Mouse (Mus musculus): ENCODE results near the gene Zbtb8os. TPM values are rescaled to one million over a fixed set of nuclear protein-coding genes. Genes with fewer than 3 reads are reported as not detected.
A peak's percentile ranks its signal among the peaks of the same experiment; 100 is the strongest.

Gene Zbtb8os
- polyA plus RNA-seq, 1 experiment from 2014 or later, result 21.3 TPM

- H3K4me1 ChIP-seq (ENCODE audit: control insufficient read depth, insufficient read depth, low read depth, low read length), result no peaks in the 10 kb centered on the region
- H3K9me3 ChIP-seq (ENCODE audit: control insufficient read depth, low read length), result no peaks in the 10 kb centered on the region
- H3K27me3 ChIP-seq (replicated peaks; ENCODE audit: control insufficient read depth, insufficient read depth, low read length), result no peaks in the 10 kb centered on the region
- no peak overlapping the region for H3K4me2 ChIP-seq (ENCODE audit: low read length)
- 94% methylated on average over 5 of the region's 5 CpGs for WGBS
- H3K36me3 ChIP-seq (ENCODE audit: control insufficient read depth, insufficient read depth, low read length), result peaks cover 32% of the 10 kb centered on the region
- no peak overlapping the region for H3K4me3 ChIP-seq (ENCODE audit: low read length)
- no peak overlapping the region for H3K9ac ChIP-seq (ENCODE audit: low read depth, low read length)
- H3K27ac ChIP-seq (ENCODE audit: low read depth, low read length), result no peak overlapping the region
- no peak for ATAC-seq
These were observed 13.5 kb upstream of the Zbtb8os start for GRCm38 (mm10) chr4:129322042-129322441.

DNA sequence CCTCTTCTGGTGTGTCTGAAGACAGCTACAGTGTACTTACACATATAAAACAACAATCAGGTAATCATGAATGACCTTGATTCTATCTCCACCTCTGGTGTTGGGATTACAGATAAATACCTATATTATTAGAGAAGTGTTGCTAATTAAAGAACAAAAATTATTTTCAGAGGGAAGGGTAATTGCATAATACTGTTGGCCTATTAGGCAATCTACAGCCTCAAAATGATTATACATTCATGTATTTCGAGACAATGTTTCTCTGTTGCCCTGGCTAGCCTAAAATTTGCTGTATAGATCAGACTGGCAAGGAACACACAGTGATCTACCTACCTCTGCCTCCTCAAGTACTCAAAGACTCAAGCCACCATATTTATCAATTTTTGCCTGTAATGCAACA lies 12.0 kb upstream of the Zbtb8os start:
- Histone ChIP-seq H3K4me1 (ENCODE audit: control insufficient read depth, insufficient read depth, low read depth, low read length) (no peaks in the 10 kb centered on the region), H3K4me3 (ENCODE audit: low read length) (no peak overlapping the region), H3K9me3 (ENCODE audit: control insufficient read depth, low read length) (no peaks in the 10 kb centered on the region), H3K27ac (ENCODE audit: low read depth, low read length) (no peak overlapping the region), H3K4me2 (ENCODE audit: low read length) (no peak overlapping the region), H3K27me3 (replicated peaks; ENCODE audit: control insufficient read depth, insufficient read depth, low read length) (no peaks in the 10 kb centered on the region), H3K9ac (ENCODE audit: low read depth, low read length) (no peak overlapping the region), H3K36me3 (ENCODE audit: control insufficient read depth, insufficient read depth, low read length) (peaks cover 30% of the 10 kb centered on the region)
- ATAC-seq, result no peak
- WGBS, result 96% methylated on average over 1 of the region's 1 CpGs

GRCm38 (mm10) chr4:129324756-129325155 lies 10.7 kb upstream of the Zbtb8os start:
- Histone ChIP-seq H3K27me3 (replicated peaks; ENCODE audit: control insufficient read depth, insufficient read depth, low read length) (no peaks in the 10 kb centered on the region), H3K4me3 (ENCODE audit: low read length) (no peak overlapping the region), H3K4me1 (ENCODE audit: control insufficient read depth, insufficient read depth, low read depth, low read length) (no peaks in the 10 kb centered on the region), H3K9me3 (ENCODE audit: control insufficient read depth, low read length) (no peaks in the 10 kb centered on the region), H3K36me3 (ENCODE audit: control insufficient read depth, insufficient read depth, low read length) (peaks cover 29% of the 10 kb centered on the region), H3K27ac (ENCODE audit: low read depth, low read length) (no peak overlapping the region), H3K4me2 (ENCODE audit: low read length) (no peak overlapping the region), H3K9ac (ENCODE audit: low read depth, low read length) (no peak overlapping the region)
- ATAC-seq, result no peak
- WGBS, result 88% methylated on average over 1 of the region's 1 CpGs

GRCm38 (mm10) chr4:129326191-129326590 lies 9.3 kb upstream of the Zbtb8os start:
- H3K27me3 ChIP-seq (replicated peaks; ENCODE audit: control insufficient read depth, insufficient read depth, low read length), result no peaks in the 10 kb centered on the region
- 84% methylated on average over 1 of the region's 1 CpGs for WGBS

GRCm38 (mm10) chr4:129332846-129333245 lies 2.6 kb upstream of the Zbtb8os start:
- H3K4me1 ChIP-seq (ENCODE audit: control insufficient read depth, insufficient read depth, low read depth, low read length), result peaks cover 22% of the 10 kb centered on the region
- peak overlapping the region; percentile 65 for H3K4me2 ChIP-seq (ENCODE audit: low read length)
- H3K9ac ChIP-seq (ENCODE audit: low read depth, low read length), result no peak overlapping the region
- no peak overlapping the region for H3K4me3 ChIP-seq (ENCODE audit: low read length)
- 21% methylated on average over 1 of the region's 1 CpGs for WGBS
- H3K36me3 ChIP-seq (ENCODE audit: control insufficient read depth, insufficient read depth, low read length), result peaks cover 10% of the 10 kb centered on the region
- H3K27me3 ChIP-seq (replicated peaks; ENCODE audit: control insufficient read depth, insufficient read depth, low read length), result no peaks in the 10 kb centered on the region
- no peaks in the 10 kb centered on the region for H3K9me3 ChIP-seq (ENCODE audit: control insufficient read depth, low read length)
- no peak for ATAC-seq
- no peak overlapping the region for H3K27ac ChIP-seq (ENCODE audit: low read depth, low read length)

More at GRCm38 (mm10) chr4:129326191-129326590, 9.3 kb upstream of the Zbtb8os start:
- Histone ChIP-seq H3K9ac (ENCODE audit: low read depth, low read length) (no peak overlapping the region), H3K9me3 (ENCODE audit: control insufficient read depth, low read length) (no peaks in the 10 kb centered on the region), H3K27ac (ENCODE audit: low read depth, low read length) (no peak overlapping the region), H3K4me2 (ENCODE audit: low read length) (no peak overlapping the region), H3K36me3 (ENCODE audit: control insufficient read depth, insufficient read depth, low read length) (peaks cover 18% of the 10 kb centered on the region), H3K4me1 (ENCODE audit: control insufficient read depth, insufficient read depth, low read depth, low read length) (peaks cover under 1% of the 10 kb centered on the region; the same call in 1 of the 2 replicates), H3K4me3 (ENCODE audit: low read length) (no peak overlapping the region)
- ATAC-seq, result no peak

GRCm38 (mm10) chr4:129334677-129335215 lies 749 bp upstream of the Zbtb8os start:
- Histone ChIP-seq H3K4me1 (ENCODE audit: control insufficient read depth, insufficient read depth, low read depth, low read length) (peaks cover 22% of the 10 kb centered on the region), H3K27ac (ENCODE audit: low read depth, low read length) (peak overlapping the region; percentile 98)
- ATAC-seq, result no peak; the same call in 1 of the 2 replicates

DNA sequence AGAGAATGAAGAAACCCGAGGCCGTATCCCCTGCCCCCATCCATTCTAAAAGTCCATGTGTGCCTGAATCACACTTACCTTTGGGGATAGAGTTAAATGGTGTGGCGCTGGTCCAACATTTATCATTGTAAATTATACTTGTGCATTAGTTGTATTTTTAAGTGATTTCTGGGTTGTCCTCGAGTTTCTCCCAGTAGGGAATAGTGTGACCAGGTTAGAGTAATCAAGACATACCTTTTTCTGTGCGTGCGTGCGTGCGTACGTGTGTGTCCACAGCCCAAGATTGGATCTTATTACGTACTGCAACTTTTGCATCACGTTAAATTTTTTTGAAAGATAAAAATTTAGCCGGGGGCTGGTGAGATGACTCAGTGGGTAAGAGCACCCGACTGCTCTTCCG lies 796 bp downstream of the Zbtb8os start:
- Histone ChIP-seq H3K27me3 (replicated peaks; ENCODE audit: control insufficient read depth, insufficient read depth, low read length) (no peaks in the 10 kb centered on the region), H3K9me3 (ENCODE audit: control insufficient read depth, low read length) (no peaks in the 10 kb centered on the region), H3K9ac (ENCODE audit: low read depth, low read length) (peak overlapping the region; percentile 75), H3K36me3 (ENCODE audit: control insufficient read depth, insufficient read depth, low read length) (0 out of 2 replicates have a peak, but pooled peaks cover 2% of the 10 kb centered on the region), H3K27ac (ENCODE audit: low read depth, low read length) (peak overlapping the region; percentile 99), H3K4me3 (ENCODE audit: low read length) (peak overlapping the region; percentile 85), H3K4me2 (ENCODE audit: low read length) (peak overlapping the region; percentile 86), H3K4me1 (ENCODE audit: control insufficient read depth, insufficient read depth, low read depth, low read length) (peaks cover 20% of the 10 kb centered on the region)
- no peak for ATAC-seq
- WGBS, result 51% methylated on average over 14 of the region's 14 CpGs

More at GRCm38 (mm10) chr4:129334677-129335215, 749 bp upstream of the Zbtb8os start:
- H3K9me3 ChIP-seq (ENCODE audit: control insufficient read depth, low read length), result no peaks in the 10 kb centered on the region
- H3K4me3 ChIP-seq (ENCODE audit: low read length), result peak overlapping the region; percentile 85
- peak overlapping the region; percentile 65 for H3K4me2 ChIP-seq (ENCODE audit: low read length)
- under 1% methylated on average over 61 of the region's 62 CpGs for WGBS
- no peaks in the 10 kb centered on the region for H3K27me3 ChIP-seq (replicated peaks; ENCODE audit: control insufficient read depth, insufficient read depth, low read length)
- peak overlapping the region; percentile 96 for H3K9ac ChIP-seq (ENCODE audit: low read depth, low read length)
- H3K36me3 ChIP-seq (ENCODE audit: control insufficient read depth, insufficient read depth, low read length), result 0 out of 2 replicates have a peak, but pooled peaks cover 3% of the 10 kb centered on the region

DNA sequence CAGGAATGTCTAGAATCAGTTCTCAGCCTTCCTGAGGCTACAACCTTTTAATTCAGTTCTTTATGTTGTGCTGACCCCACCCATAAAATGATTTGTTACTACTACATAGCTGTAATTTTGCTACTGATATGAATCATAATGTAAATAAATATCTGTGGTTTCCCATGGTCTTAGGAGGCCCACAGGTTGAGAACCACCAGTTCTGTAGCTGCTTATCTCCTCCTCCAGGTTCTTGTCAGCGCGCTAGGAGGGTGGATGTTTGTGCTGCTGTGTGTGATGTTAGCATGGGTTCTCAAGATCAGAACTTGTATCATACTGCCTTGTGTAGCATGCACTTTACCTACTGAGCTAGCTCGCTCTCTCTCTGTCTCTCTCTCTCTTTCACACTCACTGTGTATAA lies 4.2 kb downstream of the Zbtb8os start:
- no peak overlapping the region for H3K4me2 ChIP-seq (ENCODE audit: low read length)
- no peak for ATAC-seq
- WGBS, result 91% methylated on average over 3 of the region's 3 CpGs
- no peaks in the 10 kb centered on the region for H3K9me3 ChIP-seq (ENCODE audit: control insufficient read depth, low read length)
- H3K27ac ChIP-seq (ENCODE audit: low read depth, low read length), result no peak overlapping the region
- no peak overlapping the region for H3K9ac ChIP-seq (ENCODE audit: low read depth, low read length)
- H3K27me3 ChIP-seq (replicated peaks; ENCODE audit: control insufficient read depth, insufficient read depth, low read length), result no peaks in the 10 kb centered on the region
- H3K4me3 ChIP-seq (ENCODE audit: low read length), result no peak overlapping the region
- peaks cover 2% of the 10 kb centered on the region; the same call in 1 of the 2 replicates for H3K4me1 ChIP-seq (ENCODE audit: control insufficient read depth, insufficient read depth, low read depth, low read length)
- peaks cover 9% of the 10 kb centered on the region; the same call in 1 of the 2 replicates for H3K36me3 ChIP-seq (ENCODE audit: control insufficient read depth, insufficient read depth, low read length)

DNA sequence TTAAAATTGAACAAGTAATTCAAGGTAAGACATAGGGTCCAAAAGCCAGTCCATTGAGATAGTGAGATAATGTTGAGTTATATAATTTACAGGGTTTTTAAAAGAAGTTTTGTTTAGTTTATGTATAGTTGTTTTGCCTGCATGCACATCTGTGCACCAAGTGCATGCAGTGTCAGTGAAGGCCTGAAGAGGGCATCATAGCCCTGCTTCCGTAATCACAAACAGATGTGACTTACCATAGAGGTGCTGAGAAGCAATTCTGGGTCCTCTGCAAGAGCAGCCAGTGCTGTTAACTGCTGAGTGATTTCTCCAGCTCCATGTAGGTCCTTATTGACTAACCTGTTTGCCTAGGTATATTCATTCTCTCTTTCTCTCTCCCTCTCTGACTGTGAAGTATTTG lies 6.4 kb downstream of the Zbtb8os start:
- H3K36me3 ChIP-seq (ENCODE audit: control insufficient read depth, insufficient read depth, low read length), result peaks cover 12% of the 10 kb centered on the region; the same call in 1 of the 2 replicates
- no peak for ATAC-seq

More for the DNA sequence above, 6.4 kb downstream of the Zbtb8os start:
- no peaks in the 10 kb centered on the region for H3K27me3 ChIP-seq (replicated peaks; ENCODE audit: control insufficient read depth, insufficient read depth, low read length)
- no peak overlapping the region for H3K4me2 ChIP-seq (ENCODE audit: low read length)
- WGBS, result 93% methylated on average over 1 of the region's 1 CpGs
- no peak overlapping the region for H3K9ac ChIP-seq (ENCODE audit: low read depth, low read length)
- no peak overlapping the region for H3K27ac ChIP-seq (ENCODE audit: low read depth, low read length)
- no peaks in the 10 kb centered on the region for H3K4me1 ChIP-seq (ENCODE audit: control insufficient read depth, insufficient read depth, low read depth, low read length)
- H3K9me3 ChIP-seq (ENCODE audit: control insufficient read depth, low read length), result no peaks in the 10 kb centered on the region
- no peak overlapping the region for H3K4me3 ChIP-seq (ENCODE audit: low read length)
